Mouse (Mus musculus) mouse embryonic stem cell (cell line): ENCODE results near the gene Ubac2.

Source experiments
- in situ Hi-C, 2 experiments: fragments of 300-500 bp; cut with MboI; formaldehyde crosslinking; loops; 1 replicate in 1 of 2; 3 replicates in 1 of 2; pipeline ENCODE4 v1.14.3; 2019 to 2020; ENCODE audit warnings: low sequenced_read_pairs in 2 of 2, low pct_unique_long_range_greater_than_20kb in 1 of 2, mixed read lengths in 1 of 2; ENCODE audit not compliant: unreplicated experiment in 1 of 2

The Ubac2 gene

GRCm38 (mm10) chr14:121958751-121959537 is 80.5 kb downstream of the Ubac2 start:
- in situ Hi-C loops = no loop called here

DNA sequence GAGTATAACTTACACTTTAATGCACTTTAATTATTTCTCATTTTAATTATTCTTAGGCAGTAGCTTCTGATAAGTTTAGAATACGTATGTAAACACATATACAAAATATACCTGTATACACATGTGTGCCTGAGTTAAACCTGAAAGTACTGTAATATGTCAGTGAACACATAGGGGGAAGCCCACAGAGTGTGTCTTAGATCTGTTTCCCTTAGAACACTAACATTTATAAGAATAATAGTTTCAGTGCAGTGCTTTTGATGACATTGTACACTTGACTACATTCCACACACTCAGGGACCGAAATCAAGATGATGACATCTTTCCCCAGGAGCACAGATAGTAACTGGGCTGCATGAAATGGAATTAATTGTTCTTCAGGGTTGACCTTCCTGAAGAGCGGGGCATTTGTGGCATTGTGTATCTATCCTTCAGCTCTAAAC is 81.1 kb downstream of the Ubac2 start:
- in situ Hi-C loops = no loop called here

- in situ Hi-C loops = no loop called here
These were observed 81.6 kb downstream of the Ubac2 start for GRCm38 (mm10) chr14:121960031-121960430.

- in situ Hi-C loops = no loop called here
These were observed 82.1 kb downstream of the Ubac2 start for GRCm38 (mm10) chr14:121960531-121960930.

GRCm38 (mm10) chr14:121960997-121961396 is 82.6 kb downstream of the Ubac2 start:
- in situ Hi-C loops = no loop called here

DNA sequence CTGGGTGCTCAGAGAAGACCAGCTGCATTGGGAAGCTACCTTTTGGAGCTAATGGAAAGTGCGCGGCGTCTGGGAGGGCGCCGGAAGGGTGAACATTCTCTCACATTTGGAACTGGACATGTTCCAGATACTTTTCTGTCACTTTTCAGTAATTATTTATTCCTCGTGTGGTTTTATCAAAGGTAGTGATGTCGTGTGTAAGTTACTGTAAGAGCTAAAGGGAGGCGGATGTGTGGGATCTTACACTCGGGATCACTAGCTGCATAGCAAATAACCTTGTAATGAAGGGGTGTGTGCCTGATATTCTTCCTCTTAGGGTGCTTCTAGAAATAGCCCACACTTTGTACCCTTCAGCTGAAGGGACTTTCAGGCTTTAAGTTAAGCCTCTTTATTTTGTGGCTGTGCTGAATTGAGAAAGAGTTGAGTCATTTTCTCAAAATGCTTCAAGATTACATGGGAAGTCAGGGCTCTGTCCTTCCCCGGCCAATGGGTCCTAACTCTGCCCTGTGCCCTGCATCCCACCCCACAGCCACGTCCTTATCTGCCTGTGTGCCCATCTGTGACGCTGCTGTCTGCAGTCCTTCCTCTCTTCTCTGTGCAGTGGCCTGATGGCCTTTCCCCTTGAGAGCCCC is 83.2 kb downstream of the Ubac2 start:
- in situ Hi-C loops = no loop called here

GRCm38 (mm10) chr14:121962128-121962890 is 83.9 kb downstream of the Ubac2 start:
- in situ Hi-C loops = no loop called here

GRCm38 (mm10) chr14:121963251-121963941 is 85.0 kb downstream of the Ubac2 start:
- in situ Hi-C loops = no loop called here

DNA sequence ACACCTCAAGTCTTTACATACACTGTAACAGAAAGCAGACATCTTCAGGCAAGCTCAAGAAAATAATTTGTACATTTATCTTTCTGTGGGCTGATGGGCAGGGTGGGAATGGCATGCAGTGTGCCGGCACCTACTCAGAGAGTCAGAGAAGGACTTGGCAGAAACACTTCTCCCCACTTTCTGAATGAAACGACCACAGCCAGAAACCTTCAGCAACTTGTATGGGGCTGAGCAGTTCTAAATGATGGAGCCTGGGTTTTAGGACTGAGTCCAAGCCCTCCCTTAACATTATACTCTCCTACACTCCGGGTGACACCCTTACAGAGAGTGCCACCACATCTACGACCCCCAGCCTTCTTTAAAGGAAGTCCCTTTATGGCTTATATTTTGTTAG is 85.5 kb downstream of the Ubac2 start:
- in situ Hi-C loops = no loop called here

DNA sequence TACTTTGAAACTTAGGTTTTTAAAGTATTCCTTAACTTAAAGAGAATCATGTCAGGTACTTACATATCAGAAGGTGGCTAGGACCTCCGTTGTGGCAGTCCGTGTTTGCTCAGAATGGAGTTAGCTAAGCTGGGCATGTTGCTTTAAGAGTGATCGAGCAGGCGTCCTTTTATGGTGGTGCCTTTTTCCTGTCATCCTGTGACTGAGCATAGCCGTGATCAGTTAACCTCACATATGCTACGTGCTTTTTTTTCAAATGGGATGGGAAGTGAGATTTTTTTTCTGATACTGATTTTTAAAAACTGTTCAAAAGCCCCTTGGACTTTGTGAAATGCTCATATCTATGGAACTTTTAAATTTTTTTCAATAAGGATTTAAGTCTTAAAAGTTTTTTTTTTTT is 86.6 kb downstream of the Ubac2 start, which contains the start of gene Gpr183:
Gene Gpr183 (minus strand): TSS at position 206 of the 400 bp plus-strand sequence.
- in situ Hi-C loops = no loop called here

DNA sequence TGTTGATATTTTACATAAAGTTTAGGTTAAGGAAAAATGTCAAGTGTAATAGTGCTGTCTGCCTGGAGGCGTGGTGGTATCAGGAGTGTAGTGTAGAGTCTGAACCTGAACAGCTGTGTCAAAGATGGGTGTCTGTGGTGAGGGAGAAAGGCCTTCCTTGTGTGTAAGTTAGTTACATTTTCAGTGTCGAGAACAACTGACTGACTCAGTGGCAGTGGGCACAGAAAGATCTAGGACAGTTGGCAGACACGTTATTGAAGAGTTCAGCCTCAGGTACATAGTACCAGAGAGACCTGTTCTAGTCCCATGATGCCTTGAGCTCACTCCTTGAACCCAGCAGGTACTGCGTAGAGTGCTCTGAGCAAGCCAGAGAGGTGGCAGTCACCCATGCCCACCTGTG is 87.0 kb downstream of the Ubac2 start:
- in situ Hi-C loops = no loop called here

GRCm38 (mm10) chr14:121967095-121967494 is 88.7 kb downstream of the Ubac2 start:
- in situ Hi-C loops = no loop called here

- in situ Hi-C loops = no loop called here
These were observed 92.0 kb downstream of the Ubac2 start for GRCm38 (mm10) chr14:121970402-121970801.

DNA sequence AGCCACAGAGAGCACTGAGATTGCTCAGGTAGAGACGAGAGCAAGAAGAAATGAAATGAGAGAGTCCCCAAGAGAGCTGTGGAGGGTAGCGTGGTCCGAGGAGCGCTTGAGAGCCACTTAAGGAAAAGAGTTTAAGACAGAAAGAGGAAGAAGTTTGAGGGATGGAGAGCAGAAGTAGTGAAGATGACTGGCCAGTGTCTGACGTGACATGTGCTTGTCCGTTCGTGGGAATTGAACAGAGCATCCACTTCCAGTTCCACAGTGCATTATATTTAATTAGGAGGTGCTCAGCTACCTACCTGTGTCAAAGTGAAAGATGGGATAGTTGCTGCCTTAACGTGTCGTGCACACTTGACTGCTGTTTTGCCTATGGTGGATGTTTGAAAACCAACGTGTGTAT is 94.7 kb downstream of the Ubac2 start:
- in situ Hi-C loops = no loop called here

DNA sequence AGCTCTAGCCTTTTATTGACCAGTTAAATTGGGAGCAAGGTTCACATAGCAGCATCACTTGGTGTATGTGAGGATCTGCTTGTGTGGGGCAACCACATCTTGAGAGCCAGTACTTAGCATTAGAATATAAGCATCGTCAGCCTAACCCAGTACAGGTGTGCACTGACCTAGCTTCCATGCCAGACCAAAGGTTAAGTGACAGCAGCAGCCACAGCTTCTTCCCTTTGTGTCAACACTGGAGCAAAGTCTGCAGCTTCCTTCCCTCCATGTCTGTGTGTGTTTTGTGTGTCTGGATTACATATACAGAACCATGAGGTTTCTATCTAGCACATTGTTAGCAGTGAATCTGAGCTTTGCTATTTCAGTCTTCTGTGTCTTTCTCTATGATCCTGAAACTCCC is 103.1 kb downstream of the Ubac2 start:
- in situ Hi-C loops = no loop called here

- in situ Hi-C loops = no loop called here
These were observed 104.9 kb downstream of the Ubac2 start for GRCm38 (mm10) chr14:121983009-121983933.

GRCm38 (mm10) chr14:121985477-121985876 is 107.1 kb downstream of the Ubac2 start:
- in situ Hi-C loops = no loop called here

DNA sequence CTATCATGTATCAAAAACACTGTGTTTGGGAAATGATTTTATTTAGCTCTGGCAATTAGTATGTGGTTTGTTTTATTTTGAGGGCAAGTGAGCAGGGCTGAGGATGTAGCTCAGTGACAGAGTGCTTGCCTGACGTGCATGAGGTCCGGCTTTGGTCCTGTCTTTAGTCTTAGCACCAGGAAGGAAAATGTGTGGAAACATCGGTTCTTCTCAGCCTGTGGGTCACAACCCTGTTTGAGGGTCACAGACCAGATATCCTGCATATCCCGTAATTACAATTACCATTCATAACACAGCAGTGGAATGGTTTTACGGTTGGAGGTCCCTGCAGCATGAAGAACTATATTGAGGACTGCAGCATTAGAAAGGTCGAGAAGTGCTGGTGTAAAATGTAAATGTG is 107.6 kb downstream of the Ubac2 start:
- in situ Hi-C loops = no loop called here
